Mouse (Mus musculus): ENCODE data around the gene Fmn2. TPM values are rescaled to one million over a fixed set of nuclear protein-coding genes. Genes with fewer than 3 reads are reported as not detected.

The Fmn2 gene
- total and polyA plus RNA-seq, 3 experiments = not detected

DNA sequence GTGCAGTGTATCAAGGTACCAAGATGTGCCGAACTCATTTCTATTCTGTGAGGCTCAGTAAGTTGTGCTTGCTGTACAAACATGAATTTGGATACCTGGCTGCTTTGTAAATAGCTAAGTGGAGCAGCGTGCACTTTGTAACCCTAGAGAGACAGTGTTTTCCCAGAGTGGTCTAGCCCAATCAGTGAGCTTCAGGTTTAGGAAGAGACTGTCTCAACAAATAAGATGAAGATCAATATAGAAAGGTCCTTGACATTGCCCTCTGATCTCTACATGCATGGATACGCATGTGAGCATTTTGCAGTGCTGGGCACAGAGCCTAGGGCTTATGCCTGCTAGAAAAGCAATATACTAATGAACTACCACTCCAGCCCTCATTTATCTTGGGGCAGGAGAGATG, 67.0 kb downstream of the Fmn2 start:
- H3K9me3 ChIP-seq (replicated peaks) = peaks cover 5% of the 10 kb centered on the region
- no peak for ATAC-seq (ENCODE audit: extremely low read depth, insufficient number of reproducible peaks, low FRiP score, poor library complexity, severe bottlenecking)

DNA sequence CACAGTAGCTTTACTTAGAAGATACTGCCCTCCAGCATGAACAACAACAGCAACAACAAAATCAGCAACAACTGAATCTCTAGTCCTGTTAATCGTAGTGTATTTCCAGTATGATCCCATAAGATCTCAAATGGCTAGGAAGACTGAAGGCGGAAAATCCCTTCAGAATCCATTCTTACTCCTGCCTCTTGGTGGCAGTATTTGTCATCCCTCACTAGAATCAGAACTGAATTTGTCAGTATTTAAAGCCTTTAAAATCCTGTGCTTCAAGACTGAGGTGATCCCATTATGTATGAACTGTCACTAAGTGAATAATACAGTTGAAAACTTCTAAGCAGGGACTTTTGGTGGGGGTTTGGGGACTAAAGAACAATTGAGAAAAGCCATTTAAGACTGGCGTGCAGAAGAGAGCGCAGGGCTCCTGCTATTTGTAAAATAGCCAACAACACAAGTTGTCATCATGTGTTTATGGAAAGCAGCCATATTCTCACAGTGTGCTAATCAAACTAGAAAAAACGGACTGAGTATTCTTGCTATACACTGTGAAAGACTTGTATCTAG, 90.9 kb downstream of the Fmn2 start:
- no peak for TF ChIP-seq POLR2AphosphoS5 (IDR thresholded peaks at IDR 0.05; ENCODE audit: insufficient replicate concordance, low read depth, low read length)
- TF ChIP-seq TAL1 (conservative IDR thresholded peaks at IDR 0.05; ENCODE audit: low read depth, low read length) = no peak
- no peak for TF ChIP-seq GATA1 (IDR thresholded peaks at IDR 0.05; ENCODE audit: borderline replicate concordance, low read length)
- no peak for TF ChIP-seq GATA2 (IDR thresholded peaks at IDR 0.05; ENCODE audit: borderline replicate concordance, low read depth, low read length)
- no peak for TF ChIP-seq CTCF (IDR thresholded peaks at IDR 0.05; ENCODE audit: low read depth, low read length)
- DNase-seq (ENCODE audit: low spot score) = no peak
- no peaks in the 10 kb centered on the region for H3K27me3 ChIP-seq (ENCODE audit: insufficient read depth, low read length)
- H3K4me3 ChIP-seq (ENCODE audit: low read depth, low read length) = no peak overlapping the region
- H3K36me3 ChIP-seq (replicated peaks) = no peaks in the 10 kb centered on the region
- no peaks in the 10 kb centered on the region for H3K4me1 ChIP-seq (ENCODE audit: insufficient read depth, low read depth, low read length)
- no peak for ATAC-seq (ENCODE audit: extremely low read depth, insufficient number of reproducible peaks, low FRiP score, poor library complexity, severe bottlenecking)
- H3K9me3 ChIP-seq (replicated peaks) = no peaks in the 10 kb centered on the region

More for the DNA sequence above, 67.0 kb downstream of the Fmn2 start:
- H3K4me1 ChIP-seq (ENCODE audit: insufficient read depth, low read depth, low read length) = no peaks in the 10 kb centered on the region
- H3K36me3 ChIP-seq (replicated peaks) = no peaks in the 10 kb centered on the region
- H3K4me3 ChIP-seq (ENCODE audit: low read depth, low read length) = no peak overlapping the region
- no peak for DNase-seq (ENCODE audit: low spot score)
- H3K27me3 ChIP-seq (ENCODE audit: insufficient read depth, low read length) = no peaks in the 10 kb centered on the region
- TF ChIP-seq GATA2 (IDR thresholded peaks at IDR 0.05; ENCODE audit: borderline replicate concordance, low read depth, low read length) (no peak), GATA1 (IDR thresholded peaks at IDR 0.05; ENCODE audit: borderline replicate concordance, low read length) (no peak), TAL1 (conservative IDR thresholded peaks at IDR 0.05; ENCODE audit: low read depth, low read length) (no peak), CTCF (IDR thresholded peaks at IDR 0.05; ENCODE audit: low read depth, low read length) (no peak), POLR2AphosphoS5 (IDR thresholded peaks at IDR 0.05; ENCODE audit: insufficient replicate concordance, low read depth, low read length) (no peak)

DNA sequence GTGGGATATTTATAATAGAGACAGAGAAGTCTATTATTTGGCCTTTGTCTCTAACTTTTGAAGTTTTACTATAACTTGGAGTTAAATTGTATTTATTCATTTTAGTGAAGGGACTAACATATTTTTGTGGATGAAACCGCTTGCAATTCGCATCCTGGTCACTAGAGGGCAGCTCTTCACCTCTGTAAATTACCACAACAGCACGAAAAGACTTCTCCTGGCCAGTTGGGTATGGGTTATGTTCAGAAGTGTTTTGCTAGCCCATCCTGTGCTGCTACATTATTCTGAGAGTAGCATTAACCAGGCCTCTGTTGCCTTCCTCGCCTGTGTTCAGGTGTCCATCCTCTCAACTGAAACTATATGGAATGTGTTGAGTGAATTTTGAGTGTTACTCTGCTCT, 93.4 kb downstream of the Fmn2 start:
- TF ChIP-seq GATA2 (IDR thresholded peaks at IDR 0.05; ENCODE audit: borderline replicate concordance, low read depth, low read length) (no peak), TAL1 (conservative IDR thresholded peaks at IDR 0.05; ENCODE audit: low read depth, low read length) (no peak), CTCF (IDR thresholded peaks at IDR 0.05; ENCODE audit: low read depth, low read length) (peak; percentile 43), GATA1 (IDR thresholded peaks at IDR 0.05; ENCODE audit: borderline replicate concordance, low read length) (no peak), POLR2AphosphoS5 (IDR thresholded peaks at IDR 0.05; ENCODE audit: insufficient replicate concordance, low read depth, low read length) (no peak)
- no peaks in the 10 kb centered on the region for H3K27me3 ChIP-seq (ENCODE audit: insufficient read depth, low read length)
- H3K36me3 ChIP-seq (replicated peaks) = no peaks in the 10 kb centered on the region
- H3K9me3 ChIP-seq (replicated peaks) = no peaks in the 10 kb centered on the region
- DNase-seq (ENCODE audit: low spot score) = no peak
- no peak overlapping the region for H3K4me3 ChIP-seq (ENCODE audit: low read depth, low read length)
- no peaks in the 10 kb centered on the region for H3K4me1 ChIP-seq (ENCODE audit: insufficient read depth, low read depth, low read length)
- no peak for ATAC-seq (ENCODE audit: extremely low read depth, insufficient number of reproducible peaks, low FRiP score, poor library complexity, severe bottlenecking)

DNA sequence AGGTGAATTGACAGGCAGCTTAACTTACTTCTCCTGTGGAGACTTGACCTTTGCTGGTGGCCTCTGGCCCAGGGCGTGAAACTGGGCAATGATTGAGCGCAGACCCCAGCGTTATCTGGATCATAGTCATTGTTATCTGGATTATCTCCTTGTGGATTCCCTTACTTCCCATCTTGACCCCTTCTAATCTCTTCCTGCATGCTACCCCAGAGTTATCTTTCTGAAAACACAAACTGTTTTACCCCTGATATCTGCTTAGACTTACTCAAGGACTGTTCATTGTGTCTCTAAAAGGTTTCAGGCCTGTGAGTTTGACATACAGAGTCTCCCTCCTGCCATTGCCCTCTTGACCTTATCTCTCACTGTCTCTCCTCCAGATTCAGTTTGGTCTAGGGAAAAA, 95.9 kb downstream of the Fmn2 start:
- H3K27me3 ChIP-seq (ENCODE audit: insufficient read depth, low read length) = no peaks in the 10 kb centered on the region
- no peak for ATAC-seq (ENCODE audit: extremely low read depth, insufficient number of reproducible peaks, low FRiP score, poor library complexity, severe bottlenecking)
- TF ChIP-seq TAL1 (conservative IDR thresholded peaks at IDR 0.05; ENCODE audit: low read depth, low read length) (no peak), GATA1 (IDR thresholded peaks at IDR 0.05; ENCODE audit: borderline replicate concordance, low read length) (no peak), CTCF (IDR thresholded peaks at IDR 0.05; ENCODE audit: low read depth, low read length) (no peak), POLR2AphosphoS5 (IDR thresholded peaks at IDR 0.05; ENCODE audit: insufficient replicate concordance, low read depth, low read length) (no peak), GATA2 (IDR thresholded peaks at IDR 0.05; ENCODE audit: borderline replicate concordance, low read depth, low read length) (no peak)

DNA sequence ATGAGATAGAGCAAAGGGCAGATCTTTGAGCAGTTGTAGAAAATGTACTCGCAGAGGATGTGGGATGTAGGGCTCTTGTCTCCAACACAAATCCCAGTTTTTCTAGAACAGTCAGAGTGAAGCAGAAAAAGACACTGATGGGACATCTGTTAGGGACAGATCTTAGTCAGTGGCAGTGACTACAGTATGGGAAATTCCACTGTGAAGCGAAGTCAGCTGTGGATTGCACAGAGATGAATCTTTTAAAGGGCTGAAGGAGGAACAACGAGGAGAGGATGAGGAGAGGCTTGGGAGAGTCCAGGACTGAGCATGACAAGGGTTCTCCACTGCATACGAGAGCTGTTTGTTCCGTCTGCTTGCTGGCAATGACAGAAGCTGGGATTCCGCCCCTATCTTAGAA, 96.6 kb downstream of the Fmn2 start:
- no peak overlapping the region for H3K4me3 ChIP-seq (ENCODE audit: low read depth, low read length)
- no peak for TF ChIP-seq GATA2 (IDR thresholded peaks at IDR 0.05; ENCODE audit: borderline replicate concordance, low read depth, low read length)
- H3K27me3 ChIP-seq (ENCODE audit: insufficient read depth, low read length) = no peaks in the 10 kb centered on the region
- H3K4me1 ChIP-seq (ENCODE audit: insufficient read depth, low read depth, low read length) = no peaks in the 10 kb centered on the region
- no peaks in the 10 kb centered on the region for H3K36me3 ChIP-seq (replicated peaks)
- ATAC-seq (ENCODE audit: extremely low read depth, insufficient number of reproducible peaks, low FRiP score, poor library complexity, severe bottlenecking) (no peak), DNase-seq (ENCODE audit: low spot score) (no peak)
- no peaks in the 10 kb centered on the region for H3K9me3 ChIP-seq (replicated peaks)

More for the DNA sequence above, 95.9 kb downstream of the Fmn2 start:
- no peak for DNase-seq (ENCODE audit: low spot score)
- H3K4me1 ChIP-seq (ENCODE audit: insufficient read depth, low read depth, low read length) = no peaks in the 10 kb centered on the region
- no peak overlapping the region for H3K4me3 ChIP-seq (ENCODE audit: low read depth, low read length)
- H3K9me3 ChIP-seq (replicated peaks) = no peaks in the 10 kb centered on the region
- no peaks in the 10 kb centered on the region for H3K36me3 ChIP-seq (replicated peaks)

DNA sequence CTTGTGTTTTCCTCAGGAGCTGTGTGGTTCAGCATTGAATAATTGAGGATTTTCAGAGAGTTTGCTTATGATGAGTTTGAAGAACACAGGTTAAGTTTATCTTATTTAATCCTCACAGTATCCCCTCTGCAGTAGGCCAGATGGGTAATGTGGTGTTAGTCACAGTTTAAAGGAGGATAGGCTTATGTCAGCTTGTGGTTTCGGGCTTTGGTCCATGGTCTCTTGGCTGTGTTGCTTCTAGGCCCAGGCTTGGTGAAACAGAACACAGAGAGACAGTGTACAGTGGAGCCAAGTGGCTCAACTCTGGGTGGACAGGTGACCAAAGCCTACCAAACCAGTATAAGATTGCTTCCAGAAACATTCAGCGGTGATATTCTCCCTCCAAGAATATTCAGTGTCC, 98.4 kb downstream of the Fmn2 start:
- H3K36me3 ChIP-seq (replicated peaks) = no peaks in the 10 kb centered on the region
- no peaks in the 10 kb centered on the region for H3K9me3 ChIP-seq (replicated peaks)
- no peak for TF ChIP-seq GATA2 (IDR thresholded peaks at IDR 0.05; ENCODE audit: borderline replicate concordance, low read depth, low read length)
- TF ChIP-seq POLR2AphosphoS5 (IDR thresholded peaks at IDR 0.05; ENCODE audit: insufficient replicate concordance, low read depth, low read length) = no peak
- no peak for TF ChIP-seq TAL1 (conservative IDR thresholded peaks at IDR 0.05; ENCODE audit: low read depth, low read length)
- no peak for TF ChIP-seq CTCF (IDR thresholded peaks at IDR 0.05; ENCODE audit: low read depth, low read length)
- TF ChIP-seq GATA1 (IDR thresholded peaks at IDR 0.05; ENCODE audit: borderline replicate concordance, low read length) = no peak
- ATAC-seq (ENCODE audit: extremely low read depth, insufficient number of reproducible peaks, low FRiP score, poor library complexity, severe bottlenecking) (no peak), DNase-seq (ENCODE audit: low spot score) (no peak)
- H3K4me3 ChIP-seq (ENCODE audit: low read depth, low read length) = no peak overlapping the region
- no peaks in the 10 kb centered on the region for H3K27me3 ChIP-seq (ENCODE audit: insufficient read depth, low read length)
- no peaks in the 10 kb centered on the region for H3K4me1 ChIP-seq (ENCODE audit: insufficient read depth, low read depth, low read length)
